Mouse (Mus musculus): ENCODE results near the gene Mzf1. TPM values are rescaled to one million over a fixed set of nuclear protein-coding genes. Genes with fewer than 3 reads are reported as not detected.

Gene Mzf1
- polyA plus RNA-seq (2012; ENCODE audit: low replicate concordance): 2.6 and 3.3 TPM in 2 replicates

DNA sequence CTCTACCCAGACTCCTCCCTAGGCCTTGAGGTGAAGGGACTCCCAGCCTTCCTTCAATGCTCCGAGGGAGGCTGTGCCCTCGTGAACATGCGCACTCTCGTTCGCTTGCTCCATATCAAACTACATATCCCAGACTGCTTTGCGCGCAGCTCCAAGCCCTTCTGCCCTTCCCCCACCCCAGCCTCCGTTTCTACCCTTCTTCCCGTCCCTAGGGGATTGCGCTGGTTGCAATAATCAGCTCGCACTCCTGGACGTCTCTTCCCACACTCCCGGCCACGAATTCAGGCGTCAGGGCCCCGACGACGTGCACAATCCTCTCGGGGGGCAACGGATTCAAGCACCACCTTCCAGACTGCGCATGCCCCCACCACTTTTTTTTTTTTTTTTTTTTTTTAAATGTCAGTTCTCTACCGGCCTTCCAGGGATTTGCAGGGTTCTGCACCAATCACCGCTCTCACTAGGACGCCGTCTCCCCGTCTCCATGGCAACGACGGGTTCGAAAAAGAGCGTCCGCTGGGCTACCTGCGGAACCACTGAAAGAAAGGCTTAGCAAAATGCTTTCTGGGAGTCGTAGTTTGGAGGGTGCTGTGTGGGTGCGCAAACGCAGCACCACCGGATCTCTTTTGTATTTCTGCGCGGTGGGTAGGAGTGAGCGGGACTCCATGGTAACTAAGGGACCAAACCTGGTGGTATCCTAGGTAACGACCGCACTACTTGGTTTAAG is at the start of gene Mzf1:
Gene Mzf1 (minus strand): TSS at position 478 of the 724 bp plus-strand sequence.

DNA sequence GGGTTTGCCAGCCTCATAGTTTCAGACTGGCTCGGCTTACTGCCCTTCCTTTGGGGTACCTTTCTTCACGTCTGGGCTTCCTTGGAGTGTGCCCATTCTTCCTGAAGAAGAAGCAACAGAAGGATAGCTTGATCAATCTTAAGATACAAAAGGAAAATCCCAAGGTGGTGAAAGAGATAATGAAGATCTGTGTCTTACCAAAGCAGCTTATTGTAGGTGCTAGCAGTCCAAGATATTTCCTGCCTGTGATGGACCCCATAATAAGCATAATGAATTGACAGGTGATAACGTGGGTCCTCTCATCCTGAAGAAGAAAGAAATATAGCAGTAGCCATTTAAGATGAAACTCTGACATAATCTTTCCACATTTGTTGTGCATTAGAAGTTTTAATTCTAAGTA is 40.5 kb upstream of the Mzf1 start, which contains the start of gene Vmn1r85:
Gene Vmn1r85 (minus strand): TSS at position 101 of the 400 bp plus-strand sequence.

GRCm38 (mm10) chr7:13037901-13038555 is 16.5 kb downstream of the Mzf1 start, which contains the start of gene Ube2m:
Gene Ube2m (minus strand): TSS chr7:13038275.

GRCm38 (mm10) chr7:13034148-13034977 is 20.2 kb downstream of the Mzf1 start, which contains the start of gene Chmp2a:
Gene Chmp2a (minus strand): TSS chr7:13034807.

DNA sequence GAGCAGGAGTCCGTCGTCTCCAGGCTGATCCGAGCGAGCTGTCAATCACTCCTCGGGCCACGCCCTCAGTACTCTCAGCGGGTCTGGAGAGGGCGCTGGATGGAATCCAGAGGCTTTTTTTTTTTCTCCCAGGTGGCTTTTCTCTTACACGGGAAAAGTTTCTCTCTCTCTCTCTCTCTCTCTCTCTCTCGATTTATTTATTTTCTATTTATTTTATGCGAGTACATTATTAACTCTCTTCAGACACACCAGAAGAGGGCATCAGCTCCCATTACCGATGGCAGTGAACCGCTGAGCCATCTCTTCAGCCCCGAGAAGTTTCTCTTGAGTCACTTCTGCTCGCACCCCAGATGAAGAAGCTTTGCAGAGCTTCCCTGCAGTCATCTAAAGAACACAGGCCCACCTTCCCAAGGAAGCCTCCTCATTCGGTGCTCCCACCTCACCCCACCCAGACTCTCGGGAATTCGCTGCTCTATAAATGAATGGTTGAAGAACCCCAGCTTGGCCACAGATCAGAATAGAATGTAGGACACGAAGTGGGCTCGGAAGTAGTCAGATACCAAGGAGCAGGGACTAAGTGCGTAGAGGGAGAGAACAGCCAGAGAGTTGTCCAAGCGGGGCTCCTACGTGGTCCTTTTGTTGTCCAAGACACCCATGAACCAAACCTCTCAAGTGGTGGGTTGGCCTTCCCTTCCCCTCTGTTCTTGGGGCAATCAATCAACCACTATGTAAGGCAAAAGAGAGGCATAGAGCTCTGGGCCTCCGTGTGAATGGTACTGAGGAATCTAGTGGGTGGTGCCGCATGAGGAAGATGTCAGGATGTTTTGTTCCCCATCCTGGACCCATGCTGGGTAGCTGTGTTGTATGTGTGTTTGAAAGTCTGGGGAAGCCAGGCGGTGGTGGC is 44.3 kb downstream of the Mzf1 start, which contains the start of gene Zbtb45:
Gene Zbtb45 (minus strand): TSS at position 30 of the 904 bp plus-strand sequence.

GRCm38 (mm10) chr7:12998851-12999250 is 55.7 kb downstream of the Mzf1 start, which contains the start of gene Trim28:
Gene Trim28 (plus strand): TSS chr7:12999114.

GRCm38 (mm10) chr7:12998053-12998452 is 56.5 kb downstream of the Mzf1 start, which contains the start of gene Slc27a5:
Gene Slc27a5 (minus strand): TSS chr7:12998192.

Other genes with a start within 250 kb of the Mzf1 start
- 0.12 and 0.32 TPM in 2 replicates for gene Zfp329, start 235.9 kb downstream of the Mzf1 start, polyA plus RNA-seq (2012; ENCODE audit: low replicate concordance)
- 1.0 and 2.1 TPM in 2 replicates for gene Zfp110, start 220.0 kb downstream of the Mzf1 start, polyA plus RNA-seq (2012; ENCODE audit: low replicate concordance)
- 0.27 and 0.66 TPM in 2 replicates for gene Zfp128, start 173.6 kb downstream of the Mzf1 start, polyA plus RNA-seq (2012; ENCODE audit: low replicate concordance)
- 1.0 and 5.7 TPM in 2 replicates for gene Zscan22, start 156.9 kb downstream of the Mzf1 start, polyA plus RNA-seq (2012; ENCODE audit: low replicate concordance)
- 253 and 1,360 TPM in 2 replicates for gene Rps5, start 132.5 kb downstream of the Mzf1 start, polyA plus RNA-seq (2012; ENCODE audit: low replicate concordance)
- 3.4 TPM in 2 replicates for gene Rnf225, start 127.3 kb downstream of the Mzf1 start, polyA plus RNA-seq (2012; ENCODE audit: low replicate concordance)
- 11.5 and 14.8 TPM in 2 replicates for gene Zfp324, start 88.9 kb downstream of the Mzf1 start, polyA plus RNA-seq (2012; ENCODE audit: low replicate concordance)
- gene Zfp446, start 76.9 kb downstream of the Mzf1 start, polyA plus RNA-seq (2012; ENCODE audit: low replicate concordance): 6.8 and 12.0 TPM in 2 replicates
- gene Slc27a5, start 56.6 kb downstream of the Mzf1 start, polyA plus RNA-seq (2012; ENCODE audit: low replicate concordance): not detected in 2 replicates
- 64.0 and 158 TPM in 2 replicates for gene Trim28, start 55.6 kb downstream of the Mzf1 start, polyA plus RNA-seq (2012; ENCODE audit: low replicate concordance)
- 143 and 179 TPM in 2 replicates for gene Zbtb45, start 44.7 kb downstream of the Mzf1 start, polyA plus RNA-seq (2012; ENCODE audit: low replicate concordance)
- 29.9 and 190 TPM in 2 replicates for gene Chmp2a, start 20.0 kb downstream of the Mzf1 start, polyA plus RNA-seq (2012; ENCODE audit: low replicate concordance)
- 107 and 227 TPM in 2 replicates for gene Ube2m, start 16.5 kb downstream of the Mzf1 start, polyA plus RNA-seq (2012; ENCODE audit: low replicate concordance)
- gene Vmn1r85, start 40.4 kb upstream of the Mzf1 start, polyA plus RNA-seq (2012; ENCODE audit: low replicate concordance): not detected in 2 replicates
- 0.03 TPM in 1 of 2 replicates, not detected in the other for gene Vmn1r86, start 65.2 kb upstream of the Mzf1 start, polyA plus RNA-seq (2012; ENCODE audit: low replicate concordance)
- gene Vmn1r87, start 85.4 kb upstream of the Mzf1 start, polyA plus RNA-seq (2012; ENCODE audit: low replicate concordance): not detected in 2 replicates
- not detected in 2 replicates for gene Vmn1r88, start 104.8 kb upstream of the Mzf1 start, polyA plus RNA-seq (2012; ENCODE audit: low replicate concordance)
- gene Vmn1r89, start 158.3 kb upstream of the Mzf1 start, polyA plus RNA-seq (2012; ENCODE audit: low replicate concordance): not detected in 2 replicates
- 28.6 and 54.1 TPM in 2 replicates for gene Lig1, start 222.5 kb upstream of the Mzf1 start, polyA plus RNA-seq (2012; ENCODE audit: low replicate concordance)
- gene Zswim9, start 224.0 kb upstream of the Mzf1 start, polyA plus RNA-seq (2012; ENCODE audit: low replicate concordance): 0.47 and 1.3 TPM in 2 replicates